Mouse (Mus musculus) limb, embryonic 14.5 days (tissue): ENCODE data around the gene Slc35d1. TPM values are rescaled to one million over a fixed set of nuclear protein-coding genes. Genes with fewer than 3 reads are reported as not detected.
"Not testable (repeated sequence)": the region's sequence is repeated elsewhere in the genome, so short reads cannot be mapped to it uniquely, and the experiment has no call there.

Source experiments
- ATAC-seq: fragments of 200-750 bp; cut with Nextera tagmentation; 2 replicates; pipeline ENCODE4 v1.8.0; 2017; ENCODE audit warnings: low read depth, moderate number of reproducible peaks, moderate TSS enrichment; ENCODE audit not compliant: low FRiP score
- DNase-seq: peaks from one replicate; pipeline ENCODE4 v3.0.0-alpha.2; 2015; ENCODE audit warnings: low spot score
- H3K27ac ChIP-seq: fragments of 300-500 bp; sonication (generic); replicated peaks from 2 replicates; pipeline ENCODE4 v1.5.1; 2014; ENCODE audit warnings: low read depth, mild to moderate bottlenecking, low read length, moderate library complexity, mixed read lengths
- H3K27me3 ChIP-seq: fragments of 300-500 bp; sonication (generic); 2 replicates; pipeline ENCODE4 v1.6.1; 2014; ENCODE audit warnings: low read length, mixed read lengths; ENCODE audit not compliant: control insufficient read depth, insufficient read depth
- H3K36me3 ChIP-seq: fragments of 300-500 bp; sonication (generic); 2 replicates; pipeline ENCODE4 v1.6.1; 2014; ENCODE audit warnings: mild to moderate bottlenecking, low read length, moderate library complexity, mixed read lengths; ENCODE audit not compliant: control insufficient read depth, insufficient read depth
- H3K4me1 ChIP-seq: fragments of 300-500 bp; sonication (generic); 2 replicates; pipeline ENCODE4 v1.6.1; 2014; ENCODE audit warnings: antibody characterized with exemption, low read length, mixed read lengths; ENCODE audit not compliant: control insufficient read depth, insufficient read depth
- H3K4me2 ChIP-seq: fragments of 300-500 bp; sonication (generic); replicated peaks from 2 replicates; pipeline ENCODE4 v1.6.1; 2014; ENCODE audit warnings: low read depth, mild to moderate bottlenecking, low read length, moderate library complexity; ENCODE audit not compliant: severe bottlenecking
- H3K4me3 ChIP-seq: fragments of 300-500 bp; sonication (generic); replicated peaks from 2 replicates; pipeline ENCODE4 v1.5.1; 2014; ENCODE audit warnings: low read length
- H3K9ac ChIP-seq: fragments of 300-500 bp; sonication (generic); 2 replicates; pipeline ENCODE4 v1.6.1; 2014; ENCODE audit warnings: mild to moderate bottlenecking, low read depth, low read length, moderate library complexity; ENCODE audit not compliant: severe bottlenecking
- H3K9me3 ChIP-seq: fragments of 300-500 bp; sonication (generic); 2 replicates; pipeline ENCODE4 v1.6.1; 2016; ENCODE audit warnings: low read length; ENCODE audit not compliant: control insufficient read depth
- POLR2A ChIP-seq: fragments of 200-500 bp; IDR thresholded peaks from 2 replicates; pipeline ENCODE4 v1.8.0; 2012; ENCODE audit warnings: inconsistent platforms, mild to moderate bottlenecking, moderate library complexity, borderline replicate concordance; ENCODE audit not compliant: insufficient read depth, insufficient read length; ENCODE audit errors: extremely low read depth
- WGBS: fragments of 180-500 bp; shearing (Covaris S2); extraction: QIAGEN DNeasy Blood & Tissue Kit; methylation state at CpG from one replicate; pipeline ENCODE4 v1.1.7; 2014; 5-methylcytosine and 5-hydroxymethylcytosine counted together
- polyA plus RNA-seq, 2 experiments: library from polyadenylated mRNA; depleted of rRNA in 1 of 2; stranded (reverse) in 1 of 2; unstranded in 1 of 2; fragments of >200 nt; fragmentation: Nextera tagmentation in 1 of 2; extraction: Ambion mirVana in 1 of 2; gene quantifications; 2 replicates each; pipeline versions ENCODE4 v1.2.1 to v1.2.3; 2012 to 2014

Gene Slc35d1
- polyA plus RNA-seq, 2 experiments = 12.2 to 18.0 TPM

GRCm38 (mm10) chr4:103174001-103174400 lies 41.0 kb downstream of the Slc35d1 start:
- no peak for ATAC-seq
- H3K4me2 ChIP-seq = no peak overlapping the region
- no peaks in the 10 kb centered on the region for H3K27me3 ChIP-seq
- H3K9ac ChIP-seq = no peak overlapping the region
- no peak for DNase-seq
- H3K9me3 ChIP-seq = no peaks in the 10 kb centered on the region
- no peak overlapping the region for H3K27ac ChIP-seq
- TF ChIP-seq POLR2A = no peak
- peaks cover 49% of the 10 kb centered on the region for H3K36me3 ChIP-seq
- 93% methylated on average over 7 of the region's 7 CpGs for WGBS
- H3K4me3 ChIP-seq = no peak overlapping the region
- H3K4me1 ChIP-seq = no peaks in the 10 kb centered on the region

DNA sequence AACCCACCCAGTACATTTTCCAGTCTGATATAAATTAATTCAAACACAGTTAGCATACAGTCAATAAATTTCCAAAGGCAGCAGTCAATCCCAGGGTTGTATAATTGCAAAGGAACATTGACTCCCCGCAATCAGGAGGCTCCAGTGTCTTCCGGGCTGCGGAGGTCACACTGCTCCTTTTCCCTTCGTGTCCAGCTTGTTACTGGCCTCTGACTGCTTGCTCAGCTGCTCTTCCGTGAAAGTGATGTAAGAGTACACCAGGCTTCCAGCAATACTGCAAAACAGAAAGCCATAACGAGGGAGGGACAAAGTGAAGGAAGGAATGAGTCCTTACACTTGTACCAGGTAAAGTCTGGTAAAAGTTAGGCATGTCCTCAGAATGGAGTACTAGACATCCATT lies 41.5 kb downstream of the Slc35d1 start:
- H3K27me3 ChIP-seq = no peaks in the 10 kb centered on the region
- H3K9ac ChIP-seq = no peak overlapping the region
- no peaks in the 10 kb centered on the region for H3K4me1 ChIP-seq
- ATAC-seq = no peak
- no peaks in the 10 kb centered on the region for H3K9me3 ChIP-seq
- peaks cover 49% of the 10 kb centered on the region for H3K36me3 ChIP-seq
- no peak overlapping the region for H3K4me2 ChIP-seq
- no peak overlapping the region for H3K4me3 ChIP-seq
- WGBS = 76% methylated on average over 6 of the region's 6 CpGs
- no peak overlapping the region for H3K27ac ChIP-seq
- DNase-seq = no peak
- TF ChIP-seq POLR2A = no peak

DNA sequence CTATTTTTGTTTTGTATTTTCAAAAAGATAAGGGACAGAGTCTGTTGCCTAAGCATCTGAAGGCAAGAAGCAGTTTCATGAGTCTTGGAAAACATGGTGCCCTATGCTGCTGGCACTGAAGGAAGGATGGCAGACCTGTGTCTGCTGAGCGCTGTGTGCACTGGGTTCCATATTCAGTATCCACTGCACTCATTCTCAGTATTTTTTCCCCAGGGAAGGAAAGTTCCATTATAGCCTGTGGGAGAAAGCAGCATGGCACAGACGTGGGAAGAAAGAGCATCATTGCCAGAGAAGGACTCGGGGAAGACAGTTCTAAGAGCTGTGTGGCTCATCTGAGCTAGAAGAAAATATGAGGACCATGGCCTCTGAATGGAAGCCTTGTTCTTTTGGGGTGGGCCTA lies 43.7 kb downstream of the Slc35d1 start:
- no peak for TF ChIP-seq POLR2A
- no peak overlapping the region for H3K4me3 ChIP-seq
- H3K9ac ChIP-seq = no peak overlapping the region
- H3K9me3 ChIP-seq = no peaks in the 10 kb centered on the region
- no peak overlapping the region for H3K27ac ChIP-seq
- DNase-seq (no peak), ATAC-seq (no peak)
- no peak overlapping the region for H3K4me2 ChIP-seq
- 88% methylated on average over 3 of the region's 3 CpGs for WGBS
- H3K4me1 ChIP-seq = no peaks in the 10 kb centered on the region
- peaks cover 36% of the 10 kb centered on the region for H3K36me3 ChIP-seq
- no peaks in the 10 kb centered on the region for H3K27me3 ChIP-seq

- H3K4me3 ChIP-seq, ATAC-seq, H3K9me3 ChIP-seq, DNase-seq, H3K9ac ChIP-seq, H3K27ac ChIP-seq, H3K4me2 ChIP-seq, H3K27me3 ChIP-seq, H3K4me1 ChIP-seq: not testable (repeated sequence)
- WGBS = 100% methylated on average over 1 of the region's 1 CpGs
- peaks cover 35% of the 10 kb centered on the region for H3K36me3 ChIP-seq
Observed at GRCm38 (mm10) chr4:103166198-103166597, 48.8 kb downstream of the Slc35d1 start.

DNA sequence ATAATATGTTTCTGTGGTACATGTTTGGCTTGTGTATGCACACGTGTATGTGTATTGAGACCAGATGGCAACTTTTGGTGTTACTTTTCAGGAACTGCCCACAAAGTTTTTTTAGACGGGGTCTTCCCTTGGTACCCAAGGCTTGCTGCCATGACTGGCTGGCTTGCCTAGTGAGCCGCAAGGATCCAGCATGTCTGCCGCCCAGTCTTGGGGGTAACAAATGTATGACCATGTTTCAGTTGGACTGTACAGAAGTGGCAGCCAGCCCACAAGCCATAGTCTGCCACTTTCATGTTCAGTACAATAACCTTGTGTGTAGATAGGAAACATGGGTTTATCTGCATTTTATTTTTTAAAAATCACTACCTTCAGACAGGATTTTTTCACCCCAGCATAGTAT lies 56.2 kb downstream of the Slc35d1 start:
- Histone ChIP-seq H3K4me2 (no peak overlapping the region), H3K27me3 (no peaks in the 10 kb centered on the region), H3K4me1 (no peaks in the 10 kb centered on the region), H3K9me3 (no peaks in the 10 kb centered on the region), H3K9ac (no peak overlapping the region), H3K4me3 (no peak overlapping the region), H3K36me3 (peaks cover 73% of the 10 kb centered on the region), H3K27ac (no peak overlapping the region)
- DNase-seq = no peak
- 87% methylated on average over 4 of the region's 4 CpGs for WGBS
- no peak for TF ChIP-seq POLR2A
- no peak for ATAC-seq

DNA sequence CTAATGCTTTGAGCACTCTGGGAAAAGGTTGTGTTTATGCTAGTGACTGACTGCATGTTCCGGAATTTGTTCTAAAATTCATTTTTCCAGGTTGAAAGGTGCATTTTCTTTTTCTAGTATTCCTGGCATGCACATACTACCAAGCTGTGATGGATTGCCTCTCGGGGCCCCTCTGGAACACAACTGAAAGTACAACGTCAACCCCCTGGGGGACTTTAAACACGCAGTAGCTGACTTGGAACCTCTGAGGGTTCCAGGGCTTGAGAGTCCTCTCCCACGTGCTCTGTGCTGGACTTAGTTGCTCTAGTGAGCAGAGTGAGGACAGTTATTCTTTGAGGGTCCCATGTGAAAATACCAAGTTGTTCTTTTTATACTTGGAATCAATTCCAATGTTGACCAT lies 63.0 kb downstream of the Slc35d1 start:
- H3K27ac ChIP-seq = no peak overlapping the region
- H3K9ac ChIP-seq = no peak overlapping the region
- no peak overlapping the region for H3K4me3 ChIP-seq
- H3K4me2 ChIP-seq = no peak overlapping the region
- peaks cover 79% of the 10 kb centered on the region for H3K36me3 ChIP-seq
- no peak for DNase-seq
- no peak for TF ChIP-seq POLR2A
- H3K27me3 ChIP-seq = no peaks in the 10 kb centered on the region
- no peaks in the 10 kb centered on the region for H3K4me1 ChIP-seq
- no peaks in the 10 kb centered on the region for H3K9me3 ChIP-seq
- WGBS = 81% methylated on average over 5 of the region's 5 CpGs
- no peak for ATAC-seq
